Mouse (Mus musculus): ENCODE data around the gene Dock3. TPM values are rescaled to one million over a fixed set of nuclear protein-coding genes. Genes with fewer than 3 reads are reported as not detected.

The Dock3 gene
- polyA plus RNA-seq, 1 experiment from 2014 or later: 0.60 TPM

DNA sequence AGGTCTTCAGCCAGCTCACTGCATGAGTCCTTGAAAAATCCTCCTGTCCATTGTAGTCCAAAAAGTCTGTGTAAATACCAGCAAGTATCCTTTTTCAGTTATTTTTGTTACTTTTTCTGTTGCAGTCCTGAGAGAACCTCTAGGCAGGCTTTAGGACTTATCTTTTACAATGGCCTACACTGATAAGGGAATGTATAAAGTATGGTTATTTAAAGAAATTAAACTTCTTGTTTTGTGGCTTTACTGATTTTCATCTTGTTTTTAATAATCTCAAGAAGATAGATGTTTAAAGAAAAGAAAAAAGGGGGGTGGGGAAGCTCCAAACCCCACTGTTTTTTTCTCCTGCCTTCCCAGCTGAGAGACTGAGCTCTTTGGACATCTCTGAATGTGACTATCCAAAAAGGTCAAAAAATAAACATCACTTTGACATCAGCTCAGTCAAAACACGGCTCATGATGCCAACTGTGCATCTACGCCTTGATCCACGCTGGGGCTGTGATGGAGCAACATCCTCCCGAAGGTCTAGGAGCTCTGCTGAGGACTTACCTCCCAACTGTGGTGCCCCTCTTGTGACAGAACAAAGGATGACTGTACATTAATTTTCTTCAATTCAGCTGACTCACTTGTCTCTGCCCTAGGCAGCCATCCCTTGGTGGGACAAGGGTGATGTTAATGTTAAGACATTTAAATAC is 328.5 kb downstream of the Dock3 start:
- no peaks in the 10 kb centered on the region for H3K4me1 ChIP-seq (replicated peaks; ENCODE audit: control insufficient read depth, insufficient read depth, low read length)
- H3K9ac ChIP-seq (ENCODE audit: low read depth, low read length): no peak overlapping the region
- H3K27ac ChIP-seq (ENCODE audit: low read depth, low read length): no peak overlapping the region
- no peaks in the 10 kb centered on the region for H3K36me3 ChIP-seq (ENCODE audit: control insufficient read depth, insufficient read depth)
- no peak for ATAC-seq
- TF ChIP-seq CTCF (IDR thresholded peaks at IDR 0.05; ENCODE audit: low read depth): no peak
- no peak overlapping the region for H3K4me2 ChIP-seq (replicated peaks; ENCODE audit: low read depth)
- 74% methylated on average over 4 of the region's 4 CpGs for WGBS
- no peak overlapping the region for H3K4me3 ChIP-seq (ENCODE audit: low read depth, low read length)
- H3K9me3 ChIP-seq (ENCODE audit: control insufficient read depth): no peaks in the 10 kb centered on the region
- H3K27me3 ChIP-seq (replicated peaks; ENCODE audit: control insufficient read depth, insufficient read depth, low read length): no peaks in the 10 kb centered on the region

DNA sequence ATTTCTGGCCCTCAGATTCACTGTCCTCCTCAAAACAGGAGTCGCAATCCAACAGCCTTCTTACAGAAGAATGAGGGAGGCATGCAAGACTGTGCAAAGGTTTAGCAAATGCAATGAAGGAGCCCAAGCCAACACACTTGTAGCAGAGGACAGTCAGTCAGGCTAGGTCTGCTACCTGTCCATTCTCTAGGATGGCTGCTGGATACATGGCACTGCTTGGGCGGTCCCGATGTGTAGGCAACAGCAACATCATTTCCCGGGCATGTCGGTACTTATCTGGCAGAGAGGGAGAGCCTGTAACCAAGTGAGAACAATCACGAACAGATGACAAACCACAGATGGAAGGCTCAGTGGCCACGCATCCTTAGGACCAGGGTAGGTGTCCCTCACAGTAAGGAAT is 330.1 kb downstream of the Dock3 start:
- Histone ChIP-seq H3K4me3 (ENCODE audit: low read depth, low read length) (no peak overlapping the region), H3K36me3 (ENCODE audit: control insufficient read depth, insufficient read depth) (no peaks in the 10 kb centered on the region), H3K27ac (ENCODE audit: low read depth, low read length) (no peak overlapping the region), H3K4me1 (replicated peaks; ENCODE audit: control insufficient read depth, insufficient read depth, low read length) (no peaks in the 10 kb centered on the region), H3K4me2 (replicated peaks; ENCODE audit: low read depth) (no peak overlapping the region), H3K27me3 (replicated peaks; ENCODE audit: control insufficient read depth, insufficient read depth, low read length) (no peaks in the 10 kb centered on the region), H3K9ac (ENCODE audit: low read depth, low read length) (no peak overlapping the region), H3K9me3 (ENCODE audit: control insufficient read depth) (no peaks in the 10 kb centered on the region)
- TF ChIP-seq CTCF (IDR thresholded peaks at IDR 0.05; ENCODE audit: low read depth): no peak
- ATAC-seq: no peak
- 89% methylated on average over 7 of the region's 7 CpGs for WGBS

DNA sequence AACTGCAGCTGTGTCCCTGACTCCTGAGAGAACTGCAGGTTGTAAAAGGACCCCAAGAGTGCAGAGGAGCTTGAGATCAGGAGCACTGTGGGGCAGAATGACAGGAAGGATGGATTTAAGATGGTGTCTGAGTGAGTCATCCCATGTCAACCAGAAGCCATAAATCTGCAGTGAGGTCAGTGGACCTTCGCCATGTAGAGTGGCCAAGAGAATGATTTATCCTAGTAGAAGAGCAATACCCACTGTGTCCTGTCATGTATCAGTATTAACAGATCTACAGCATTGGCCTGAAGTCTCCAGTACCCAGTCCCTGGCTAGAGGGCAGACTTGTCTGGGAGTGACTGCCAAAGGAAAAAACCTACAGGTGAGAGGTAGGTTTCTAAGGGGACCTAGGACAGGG is 332.8 kb downstream of the Dock3 start:
- no peaks in the 10 kb centered on the region for H3K4me1 ChIP-seq (replicated peaks; ENCODE audit: control insufficient read depth, insufficient read depth, low read length)
- no peak for ATAC-seq
- no peaks in the 10 kb centered on the region for H3K27me3 ChIP-seq (replicated peaks; ENCODE audit: control insufficient read depth, insufficient read depth, low read length)
- H3K27ac ChIP-seq (ENCODE audit: low read depth, low read length): no peak overlapping the region
- no peaks in the 10 kb centered on the region for H3K9me3 ChIP-seq (ENCODE audit: control insufficient read depth)
- H3K4me2 ChIP-seq (replicated peaks; ENCODE audit: low read depth): no peak overlapping the region
- no peak overlapping the region for H3K4me3 ChIP-seq (ENCODE audit: low read depth, low read length)
- WGBS: 64% methylated on average over 1 of the region's 1 CpGs
- H3K9ac ChIP-seq (ENCODE audit: low read depth, low read length): no peak overlapping the region
- TF ChIP-seq CTCF (IDR thresholded peaks at IDR 0.05; ENCODE audit: low read depth): no peak
- H3K36me3 ChIP-seq (ENCODE audit: control insufficient read depth, insufficient read depth): no peaks in the 10 kb centered on the region

- Histone ChIP-seq H3K9ac (ENCODE audit: low read depth, low read length) (no peak overlapping the region), H3K9me3 (ENCODE audit: control insufficient read depth) (no peaks in the 10 kb centered on the region), H3K4me3 (ENCODE audit: low read depth, low read length) (no peak overlapping the region), H3K4me1 (replicated peaks; ENCODE audit: control insufficient read depth, insufficient read depth, low read length) (0 out of 2 replicates have a peak, but pooled peaks cover 5% of the 10 kb centered on the region), H3K4me2 (replicated peaks; ENCODE audit: low read depth) (no peak overlapping the region), H3K36me3 (ENCODE audit: control insufficient read depth, insufficient read depth) (peaks cover 21% of the 10 kb centered on the region), H3K27ac (ENCODE audit: low read depth, low read length) (no peak overlapping the region), H3K27me3 (replicated peaks; ENCODE audit: control insufficient read depth, insufficient read depth, low read length) (no peaks in the 10 kb centered on the region)
- no peak for TF ChIP-seq CTCF (IDR thresholded peaks at IDR 0.05; ENCODE audit: low read depth)
- 68% methylated on average over 3 of the region's 3 CpGs for whole genome bisulfite sequencing
- no peak for ATAC-seq
Measured at GRCm38 (mm10) chr9:106893327-106893726, 338.4 kb downstream of the Dock3 start.

GRCm38 (mm10) chr9:106892552-106892875 is 339.2 kb downstream of the Dock3 start:
- Histone ChIP-seq H3K36me3 (ENCODE audit: control insufficient read depth, insufficient read depth) (peaks cover 26% of the 10 kb centered on the region), H3K4me2 (replicated peaks; ENCODE audit: low read depth) (peak overlapping the region; percentile 86), H3K27me3 (replicated peaks; ENCODE audit: control insufficient read depth, insufficient read depth, low read length) (no peaks in the 10 kb centered on the region), H3K4me1 (replicated peaks; ENCODE audit: control insufficient read depth, insufficient read depth, low read length) (0 out of 2 replicates have a peak, but pooled peaks cover 5% of the 10 kb centered on the region), H3K9me3 (ENCODE audit: control insufficient read depth) (no peaks in the 10 kb centered on the region), H3K27ac (ENCODE audit: low read depth, low read length) (peak overlapping the region; percentile 87), H3K9ac (ENCODE audit: low read depth, low read length) (peak overlapping the region; percentile 54), H3K4me3 (ENCODE audit: low read depth, low read length) (peak overlapping the region; percentile 79)
- WGBS: 0% methylated on average over 9 of the region's 9 CpGs
- no peak for TF ChIP-seq CTCF (IDR thresholded peaks at IDR 0.05; ENCODE audit: low read depth)
- no peak for ATAC-seq

- Histone ChIP-seq H3K4me3 (ENCODE audit: low read depth, low read length) (peak within 1 kb of the TSS; percentile 79), H3K9ac (ENCODE audit: low read depth, low read length) (peak within 1 kb of the TSS; percentile 74), H3K4me2 (replicated peaks; ENCODE audit: low read depth) (peak within 1 kb of the TSS; percentile 86), H3K36me3 (ENCODE audit: control insufficient read depth, insufficient read depth) (peaks cover 26% of the 10 kb centered on the region), H3K27ac (ENCODE audit: low read depth, low read length) (peak within 1 kb of the TSS; percentile 87), H3K27me3 (replicated peaks; ENCODE audit: control insufficient read depth, insufficient read depth, low read length) (no peaks in the 10 kb centered on the region), H3K9me3 (ENCODE audit: control insufficient read depth) (no peaks in the 10 kb centered on the region), H3K4me1 (replicated peaks; ENCODE audit: control insufficient read depth, insufficient read depth, low read length) (0 out of 2 replicates have a peak, but pooled peaks cover 7% of the 10 kb centered on the region)
- ATAC-seq: peak; percentile 96
- TF ChIP-seq CTCF (IDR thresholded peaks at IDR 0.05; ENCODE audit: low read depth): peak; percentile 50
- WGBS: under 1% methylated on average over 59 of the region's 59 CpGs
Measured at GRCm38 (mm10) chr9:106891829-106892551, 339.7 kb downstream of the Dock3 start, which contains the start of gene Manf. TSS of gene Manf (minus strand) at chr9:106891979.

All from intestine, postnatal 0 days (tissue).